Mouse (Mus musculus): ENCODE data around the gene Htr1f. TPM values are rescaled to one million over a fixed set of nuclear protein-coding genes. Genes with fewer than 3 reads are reported as not detected.
"Not testable (repeated sequence)": the region's sequence is repeated elsewhere in the genome, so short reads cannot be mapped to it uniquely, and the experiment has no call there.

Htr1f gene
- total and polyA plus RNA-seq, 2 experiments from 2014 or later: 0.51 to 2.0 TPM

DNA sequence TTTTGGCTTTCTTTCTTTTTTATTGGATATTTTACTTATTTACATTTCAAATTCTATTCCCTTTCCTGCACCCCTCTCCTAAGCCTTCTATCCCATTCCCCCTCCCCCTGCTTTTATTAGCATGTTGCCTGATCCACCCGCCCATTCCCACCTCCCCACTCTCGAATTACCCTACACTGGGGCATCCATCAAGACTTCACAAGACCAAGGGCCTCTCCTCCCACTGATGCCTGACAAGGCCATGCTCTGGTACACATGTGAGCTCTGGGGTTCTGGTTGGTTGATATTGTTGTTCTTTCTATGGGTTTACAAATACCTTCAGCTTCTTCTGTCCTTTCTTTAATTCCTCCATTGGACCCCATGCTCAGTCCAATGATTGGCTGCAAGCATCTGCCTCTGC is 22.2 kb downstream of the Htr1f start:
- no peak for DNase-seq (ENCODE audit: low spot score)
- no peaks in the 10 kb centered on the region for H3K9me3 ChIP-seq (ENCODE audit: low read length)
- no peak overlapping the region for H3K27ac ChIP-seq (ENCODE audit: low read depth, low read length)
- ATAC-seq (ENCODE audit: low FRiP score): no peak
- 30% methylated on average over 2 of the region's 2 CpGs for WGBS
- H3K9ac ChIP-seq (replicated peaks; ENCODE audit: low read length, poor library complexity, severe bottlenecking): no peak overlapping the region
- H3K4me2 ChIP-seq (ENCODE audit: low read depth, low read length, poor library complexity, severe bottlenecking): no peak overlapping the region
- H3K36me3 ChIP-seq (ENCODE audit: insufficient read depth, low read length): no peaks in the 10 kb centered on the region
- TF ChIP-seq CTCF (IDR thresholded peaks at IDR 0.05): no peak
- no peaks in the 10 kb centered on the region for H3K4me1 ChIP-seq (ENCODE audit: insufficient read depth, low read length)
- no peaks in the 10 kb centered on the region for H3K27me3 ChIP-seq (ENCODE audit: insufficient read depth, low read length)
- no peak overlapping the region for H3K4me3 ChIP-seq (ENCODE audit: low read depth, low read length)

DNA sequence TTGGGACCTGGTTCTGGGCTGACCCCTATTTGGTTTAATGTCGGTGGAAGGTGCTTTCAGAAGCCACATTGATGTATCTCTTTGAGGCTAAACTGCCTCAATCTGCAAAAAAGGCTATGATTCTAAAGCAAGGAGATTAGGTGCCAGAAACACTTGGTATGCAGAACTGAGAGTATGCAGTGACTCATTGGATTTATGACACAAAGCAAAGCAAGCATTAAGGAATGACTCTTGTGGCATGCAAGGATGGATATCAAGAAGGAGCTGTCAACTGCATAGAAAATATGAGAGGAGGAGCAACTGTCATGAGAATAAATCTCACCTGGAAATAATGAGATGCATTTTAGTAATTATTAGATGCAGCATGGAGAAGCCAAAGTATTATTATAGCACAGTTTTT is 35.8 kb downstream of the Htr1f start:
- Histone ChIP-seq H3K4me1 (ENCODE audit: insufficient read depth, low read length) (no peaks in the 10 kb centered on the region), H3K4me2 (ENCODE audit: low read depth, low read length, poor library complexity, severe bottlenecking) (no peak overlapping the region), H3K9ac (replicated peaks; ENCODE audit: low read length, poor library complexity, severe bottlenecking) (no peak overlapping the region), H3K4me3 (ENCODE audit: low read depth, low read length) (no peak overlapping the region), H3K27me3 (ENCODE audit: insufficient read depth, low read length) (no peaks in the 10 kb centered on the region), H3K36me3 (ENCODE audit: insufficient read depth, low read length) (no peaks in the 10 kb centered on the region), H3K9me3 (ENCODE audit: low read length) (no peaks in the 10 kb centered on the region), H3K27ac (ENCODE audit: low read depth, low read length) (no peak overlapping the region)
- DNase-seq (ENCODE audit: low spot score) (no peak), ATAC-seq (ENCODE audit: low FRiP score) (no peak)
- TF ChIP-seq CTCF (IDR thresholded peaks at IDR 0.05): no peak
- 81% methylated on average over 1 of the region's 1 CpGs for WGBS

DNA sequence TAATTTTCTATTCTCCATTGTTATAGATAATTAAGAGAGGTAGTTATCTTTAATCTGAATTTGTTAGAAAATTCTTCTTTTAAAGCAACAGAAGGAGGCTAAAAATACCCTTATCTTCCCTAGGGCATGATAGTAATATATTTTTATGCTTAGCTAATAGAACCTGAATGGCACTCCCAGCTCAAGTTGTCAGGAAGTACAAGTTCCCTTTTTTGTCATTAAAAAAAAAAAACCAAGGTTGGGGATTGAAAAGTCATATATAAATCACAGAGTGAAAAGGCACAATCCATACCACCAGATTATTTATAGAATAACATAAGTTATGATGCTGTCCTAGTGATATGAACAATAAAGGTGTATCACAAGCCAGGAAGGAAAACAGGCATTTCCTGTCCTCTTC is 39.4 kb downstream of the Htr1f start:
- ATAC-seq (ENCODE audit: low FRiP score): no peak

DNA sequence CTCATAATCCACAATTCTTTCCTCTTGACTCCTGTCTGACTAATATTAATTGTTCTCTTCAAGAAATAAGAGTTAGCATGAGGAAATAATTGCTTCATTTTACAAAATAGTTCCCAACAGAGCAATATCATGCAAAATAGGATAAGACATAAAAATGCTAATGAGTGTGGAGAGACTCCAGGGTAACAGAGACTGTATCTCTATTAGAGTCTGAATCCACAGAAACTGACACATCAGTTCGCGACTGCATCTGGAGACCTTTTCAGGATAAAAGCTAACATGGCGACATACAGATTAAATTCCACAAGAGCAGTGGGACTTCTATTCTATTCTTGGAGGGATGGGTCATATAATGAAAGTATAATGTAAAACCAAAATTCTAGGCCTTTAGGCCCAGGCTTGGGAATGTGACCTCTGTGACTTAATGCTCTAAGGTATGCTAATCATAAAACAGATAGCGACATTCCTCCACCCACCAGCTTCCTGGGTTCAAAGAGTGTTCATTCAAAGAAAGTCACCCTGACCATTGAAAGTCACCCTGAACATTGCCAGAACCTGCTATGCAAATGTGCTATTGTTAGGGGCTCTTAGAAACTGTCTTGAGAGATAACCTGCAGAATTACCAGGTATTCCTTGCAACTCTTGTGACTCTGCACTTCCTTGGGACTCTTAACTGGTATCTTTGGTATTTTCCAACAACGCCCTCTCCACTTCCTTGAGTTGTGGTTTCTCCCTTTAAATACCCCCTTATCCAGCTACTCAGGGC is 67.8 kb downstream of the Htr1f start:
- 75% methylated on average over 5 of the region's 5 CpGs for WGBS
- H3K36me3 ChIP-seq (ENCODE audit: insufficient read depth, low read length); DNase-seq (ENCODE audit: low spot score); H3K4me2 ChIP-seq (ENCODE audit: low read depth, low read length, poor library complexity, severe bottlenecking); ATAC-seq (ENCODE audit: low FRiP score); H3K9ac ChIP-seq (replicated peaks; ENCODE audit: low read length, poor library complexity, severe bottlenecking); H3K4me1 ChIP-seq (ENCODE audit: insufficient read depth, low read length); H3K27me3 ChIP-seq (ENCODE audit: insufficient read depth, low read length); H3K4me3 ChIP-seq (ENCODE audit: low read depth, low read length); H3K9me3 ChIP-seq (ENCODE audit: low read length); H3K27ac ChIP-seq (ENCODE audit: low read depth, low read length): not testable (repeated sequence)

More for the DNA sequence above, 39.4 kb downstream of the Htr1f start:
- H3K9ac ChIP-seq (replicated peaks; ENCODE audit: low read length, poor library complexity, severe bottlenecking): no peak overlapping the region
- no peak overlapping the region for H3K4me2 ChIP-seq (ENCODE audit: low read depth, low read length, poor library complexity, severe bottlenecking)
- no peaks in the 10 kb centered on the region for H3K4me1 ChIP-seq (ENCODE audit: insufficient read depth, low read length)
- no peaks in the 10 kb centered on the region for H3K27me3 ChIP-seq (ENCODE audit: insufficient read depth, low read length)
- no peaks in the 10 kb centered on the region for H3K9me3 ChIP-seq (ENCODE audit: low read length)
- no peak overlapping the region for H3K27ac ChIP-seq (ENCODE audit: low read depth, low read length)
- no peak for TF ChIP-seq CTCF (IDR thresholded peaks at IDR 0.05)
- no peak for DNase-seq (ENCODE audit: low spot score)
- no peak overlapping the region for H3K4me3 ChIP-seq (ENCODE audit: low read depth, low read length)
- no peaks in the 10 kb centered on the region for H3K36me3 ChIP-seq (ENCODE audit: insufficient read depth, low read length)

DNA sequence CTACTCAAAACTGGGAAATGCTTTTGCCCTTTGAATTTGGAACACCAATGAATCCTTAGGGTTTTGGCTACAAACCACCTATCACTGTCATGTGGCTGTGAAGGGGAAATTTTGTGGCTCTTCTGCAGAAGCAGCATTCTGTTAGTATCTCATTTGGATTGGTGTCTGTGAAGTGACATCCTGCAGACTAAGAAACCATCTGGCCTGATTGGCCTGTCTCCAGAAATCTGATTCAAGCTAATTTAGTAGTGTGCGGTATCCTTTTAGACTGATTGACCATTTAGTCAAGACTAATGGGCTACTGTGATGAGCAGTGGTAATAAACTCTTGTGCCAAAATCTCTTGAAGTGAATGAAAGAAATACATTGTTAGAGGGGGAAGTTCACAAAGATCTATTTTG is 76.0 kb downstream of the Htr1f start:
- Histone ChIP-seq H3K9ac (replicated peaks; ENCODE audit: low read length, poor library complexity, severe bottlenecking) (no peak overlapping the region), H3K9me3 (ENCODE audit: low read length) (no peaks in the 10 kb centered on the region), H3K36me3 (ENCODE audit: insufficient read depth, low read length) (no peaks in the 10 kb centered on the region), H3K4me2 (ENCODE audit: low read depth, low read length, poor library complexity, severe bottlenecking) (no peak overlapping the region), H3K4me1 (ENCODE audit: insufficient read depth, low read length) (no peaks in the 10 kb centered on the region), H3K4me3 (ENCODE audit: low read depth, low read length) (no peak overlapping the region), H3K27me3 (ENCODE audit: insufficient read depth, low read length) (no peaks in the 10 kb centered on the region), H3K27ac (ENCODE audit: low read depth, low read length) (no peak overlapping the region)
- DNase-seq (ENCODE audit: low spot score) (peak; percentile 91), ATAC-seq (ENCODE audit: low FRiP score) (no peak; the same call in 1 of the 2 replicates)
- TF ChIP-seq CTCF (IDR thresholded peaks at IDR 0.05): no peak
- WGBS: 80% methylated on average over 1 of the region's 1 CpGs

DNA sequence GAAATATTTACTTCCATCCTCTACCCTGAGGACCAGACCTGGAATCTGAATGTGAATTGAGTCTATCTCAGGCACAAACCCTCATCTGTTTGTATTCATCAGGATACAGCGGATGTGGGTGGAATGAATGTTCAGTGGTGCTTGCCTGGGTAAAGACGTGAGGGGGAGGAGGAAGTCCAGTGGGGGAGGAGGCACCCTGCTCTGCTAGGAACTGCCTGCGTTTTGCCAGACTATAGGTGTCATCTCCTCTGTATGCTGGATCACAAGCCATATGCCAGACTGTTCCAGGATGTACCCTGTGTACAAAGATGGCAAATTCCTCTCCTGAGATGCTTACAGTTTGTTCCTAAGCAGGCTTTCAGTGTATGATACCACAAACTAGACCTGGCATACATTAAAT is 83.3 kb downstream of the Htr1f start:
- WGBS: 86% methylated on average over 3 of the region's 3 CpGs
- DNase-seq (ENCODE audit: low spot score) (no peak), ATAC-seq (ENCODE audit: low FRiP score) (no peak)
- H3K9me3 ChIP-seq (ENCODE audit: low read length): no peaks in the 10 kb centered on the region
- H3K36me3 ChIP-seq (ENCODE audit: insufficient read depth, low read length): no peaks in the 10 kb centered on the region
- H3K27ac ChIP-seq (ENCODE audit: low read depth, low read length): no peak overlapping the region
- no peak overlapping the region for H3K4me3 ChIP-seq (ENCODE audit: low read depth, low read length)
- no peaks in the 10 kb centered on the region for H3K27me3 ChIP-seq (ENCODE audit: insufficient read depth, low read length)
- no peak overlapping the region for H3K4me2 ChIP-seq (ENCODE audit: low read depth, low read length, poor library complexity, severe bottlenecking)
- no peak overlapping the region for H3K9ac ChIP-seq (replicated peaks; ENCODE audit: low read length, poor library complexity, severe bottlenecking)
- TF ChIP-seq CTCF (IDR thresholded peaks at IDR 0.05): no peak
- no peaks in the 10 kb centered on the region for H3K4me1 ChIP-seq (ENCODE audit: insufficient read depth, low read length)
